Mouse (Mus musculus) left cerebral cortex, adult 2 months (tissue): ENCODE measurements at regions not wholly inside any gene's neighbourhood (a gene's known extent, or its start where the extent isn't known, plus 50 kb on each side); places are given as distances from the start of the nearest gene placed in this dataset.
A peak's percentile ranks its signal among the peaks of the same experiment; 100 is the strongest.

ENCODE experiments used
- DNase-seq, 2 experiments: peaks; one replicate each; pipeline ENCODE4 v3.0.0; 2021 to 2022; ENCODE audit warnings: low spot score in 2 of 2, mixed read lengths in 1 of 2; ENCODE audit errors: extremely low spot score in 1 of 2
- H3K27ac ChIP-seq: fragments of 200-600 bp; 2 replicates; pipeline ENCODE4 v1.8.1; 2022
- H3K4me3 ChIP-seq: fragments of 200-600 bp; 2 replicates; pipeline ENCODE4 v1.8.1; 2022
- CTCF ChIP-seq: fragments of 200-600 bp; IDR thresholded peaks from 2 replicates; pipeline ENCODE4 v1.8.1; 2022; ENCODE audit warnings: antibody characterized with exemption, mild to moderate bottlenecking, moderate library complexity
- intact Hi-C: fragments of 180-260 bp; cut with DNase I; formaldehyde crosslinking; loops from one replicate; pipeline ENCODE4 v1.15.1; 2025

DNA sequence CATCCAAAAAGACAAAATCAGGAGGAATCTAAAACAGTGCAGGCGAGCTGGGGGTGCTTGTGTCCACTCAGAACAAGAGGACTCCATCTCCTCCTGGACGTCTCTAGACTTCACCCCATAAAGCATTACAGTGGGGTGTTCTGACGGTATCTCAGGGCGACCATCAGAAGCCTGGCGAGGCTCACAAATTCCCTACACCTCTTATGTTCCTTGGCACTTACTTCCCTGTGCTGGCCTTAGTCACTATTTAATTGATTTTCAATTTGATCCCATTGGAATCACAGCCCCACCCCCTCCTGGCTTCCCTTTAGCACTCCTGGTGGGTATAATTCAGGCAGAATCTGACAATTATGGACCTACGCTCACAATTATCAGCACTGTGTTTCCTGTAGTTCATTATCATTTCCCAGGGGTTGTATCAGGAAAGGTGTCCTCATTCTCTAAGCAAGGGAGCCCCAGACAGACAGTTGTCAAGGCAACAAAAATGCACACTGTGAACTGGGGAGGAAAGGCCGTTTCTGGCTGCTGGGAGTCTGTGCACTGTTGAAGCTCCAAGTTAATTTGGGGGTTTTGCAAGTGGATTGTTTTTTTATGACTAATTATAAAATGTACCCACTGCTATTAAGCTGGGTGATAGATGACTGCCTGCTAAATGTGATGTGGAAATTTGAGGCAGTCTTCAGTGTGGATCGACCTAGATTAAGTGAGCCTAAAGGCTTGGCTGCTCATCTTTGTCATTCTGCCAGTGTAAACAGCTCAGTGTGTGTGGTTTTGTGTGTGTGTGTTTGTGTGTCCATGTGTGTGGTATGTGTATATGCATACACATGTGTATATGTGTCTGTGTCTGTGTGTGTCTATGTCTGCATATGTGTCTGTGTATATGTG, 115.6 kb upstream of the Kcnj15 start:
- H3K27ac ChIP-seq, result no peak overlapping the region
- no peak for DNase-seq
- TF ChIP-seq CTCF, result no peak
- intact Hi-C loops, result no loop called here
- no peak overlapping the region for H3K4me3 ChIP-seq

DNA sequence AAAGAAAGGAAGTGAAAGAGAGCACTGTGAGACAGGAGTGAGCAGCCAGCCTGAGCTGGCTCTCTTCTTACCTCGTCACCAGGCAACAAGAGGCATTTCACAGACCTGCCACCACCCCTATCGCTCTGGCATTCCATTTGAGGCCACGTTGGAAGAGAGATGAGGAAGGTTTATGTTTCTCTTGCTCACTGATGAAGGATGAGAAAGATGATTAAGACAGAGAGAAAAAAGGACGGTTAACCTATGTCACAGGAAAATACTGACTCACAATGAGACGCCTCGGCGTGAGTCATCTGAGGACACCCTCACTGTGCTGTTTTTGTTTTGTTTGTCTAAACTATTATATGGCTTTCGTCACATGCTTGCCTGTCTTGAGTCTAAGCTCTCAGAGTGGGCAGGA, 106.9 kb upstream of the Kcnj15 start:
- no peak for TF ChIP-seq CTCF
- intact Hi-C loops, result no loop called here
- no peak overlapping the region for H3K27ac ChIP-seq

DNA sequence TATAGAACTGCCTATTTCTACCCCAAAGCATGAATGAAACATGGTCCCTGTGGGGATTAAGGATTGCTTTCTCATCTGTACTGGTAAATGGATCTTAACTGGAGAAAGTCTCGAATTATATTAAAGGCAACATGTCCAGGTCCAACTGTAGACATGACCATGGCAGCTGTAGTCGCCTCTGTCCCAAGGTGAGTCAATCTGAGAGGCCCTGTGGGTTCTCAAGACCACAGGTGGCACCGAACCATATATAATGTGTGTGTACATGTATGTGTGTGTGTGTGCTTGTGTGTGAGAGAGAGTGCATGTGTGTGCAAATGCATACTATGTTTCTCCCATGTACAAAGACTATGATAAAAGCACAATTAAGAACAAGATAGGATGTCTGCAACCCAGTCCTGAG, 105.9 kb upstream of the Kcnj15 start:
- no peak overlapping the region for H3K4me3 ChIP-seq
- intact Hi-C loops, result no loop called here
- TF ChIP-seq CTCF, result no peak
- DNase-seq, result no peak
- H3K27ac ChIP-seq, result no peak overlapping the region

More for the DNA sequence above, 106.9 kb upstream of the Kcnj15 start:
- no peak for DNase-seq
- H3K4me3 ChIP-seq, result no peak overlapping the region

DNA sequence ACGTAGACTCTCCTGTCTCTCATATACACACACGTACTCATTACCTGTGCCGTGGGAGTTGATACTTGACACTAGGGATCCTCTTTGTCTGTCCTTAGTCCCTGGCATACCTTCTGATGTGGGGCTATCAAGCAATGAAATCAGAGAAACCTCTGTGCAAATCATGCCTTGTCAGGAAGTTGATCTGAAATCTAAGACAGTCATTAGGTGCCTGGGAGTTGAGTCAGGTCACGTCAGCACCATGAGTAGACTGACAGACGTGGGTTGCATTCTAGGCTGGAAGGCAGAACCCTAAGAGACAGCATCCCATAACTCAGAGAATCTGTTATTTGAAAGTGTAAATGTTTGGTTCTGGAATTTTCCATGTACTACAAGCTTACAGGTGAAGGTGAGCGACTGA, 105.4 kb upstream of the Kcnj15 start:
- intact Hi-C loops, result no loop called here
- TF ChIP-seq CTCF, result no peak
- Histone ChIP-seq H3K4me3 (no peak overlapping the region), H3K27ac (no peak overlapping the region)
- no peak for DNase-seq

DNA sequence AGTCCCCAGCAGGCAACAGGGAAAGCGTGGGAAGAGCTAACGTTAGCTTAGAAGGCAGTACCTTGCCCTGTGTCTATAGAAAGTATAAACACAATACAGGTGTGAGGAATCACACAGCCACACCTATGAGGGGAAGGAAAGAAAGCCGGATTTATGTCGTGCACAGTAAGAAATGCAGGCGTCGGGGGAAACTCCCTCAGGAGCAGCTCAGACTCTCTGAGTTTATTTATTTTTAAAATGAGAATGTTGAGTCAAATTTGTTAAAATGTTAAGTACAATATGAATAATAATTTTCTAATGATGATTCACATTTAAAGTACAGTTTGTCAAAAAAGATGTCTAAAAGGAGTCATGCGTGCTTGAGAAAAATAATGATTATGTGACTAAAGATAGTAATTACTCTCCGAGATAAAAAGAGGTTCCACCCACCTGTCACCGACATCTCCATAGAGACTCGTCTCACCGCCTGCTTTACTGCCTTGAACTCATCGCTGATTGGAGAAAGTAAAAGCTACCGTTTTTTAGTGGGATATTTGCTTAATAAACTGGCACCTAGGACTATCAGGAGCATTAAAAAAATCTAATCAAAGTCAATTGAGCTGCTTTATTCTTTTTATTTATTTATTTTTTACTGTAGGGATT, 104.5 kb upstream of the Kcnj15 start:
- no peak for TF ChIP-seq CTCF
- H3K4me3 ChIP-seq, result no peak overlapping the region
- no peak overlapping the region for H3K27ac ChIP-seq
- intact Hi-C loops, result no loop called here
- DNase-seq, result no peak

DNA sequence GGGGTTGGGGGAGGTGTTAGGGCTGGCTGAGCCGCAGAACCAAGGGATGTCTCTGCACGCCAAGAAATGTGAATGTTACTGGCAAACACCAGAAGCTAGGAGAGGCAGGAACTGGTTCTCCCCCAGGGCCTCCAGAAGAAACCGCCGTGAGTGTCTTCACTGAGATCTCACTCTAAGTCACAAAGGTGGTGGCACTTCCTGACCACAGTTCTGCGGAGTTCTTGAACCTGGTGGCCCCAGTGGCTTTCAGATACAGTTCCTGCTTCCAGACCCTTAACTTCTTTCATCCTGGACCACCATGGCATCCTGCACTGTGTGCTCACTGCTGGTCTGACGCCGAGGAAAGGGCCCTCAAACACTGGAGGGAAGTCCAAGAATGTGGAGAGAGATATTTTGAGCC, 89.0 kb upstream of the Kcnj15 start:
- no peak overlapping the region for H3K4me3 ChIP-seq
- intact Hi-C loops, result no loop called here
- no peak for DNase-seq
- no peak overlapping the region for H3K27ac ChIP-seq
- no peak for TF ChIP-seq CTCF

DNA sequence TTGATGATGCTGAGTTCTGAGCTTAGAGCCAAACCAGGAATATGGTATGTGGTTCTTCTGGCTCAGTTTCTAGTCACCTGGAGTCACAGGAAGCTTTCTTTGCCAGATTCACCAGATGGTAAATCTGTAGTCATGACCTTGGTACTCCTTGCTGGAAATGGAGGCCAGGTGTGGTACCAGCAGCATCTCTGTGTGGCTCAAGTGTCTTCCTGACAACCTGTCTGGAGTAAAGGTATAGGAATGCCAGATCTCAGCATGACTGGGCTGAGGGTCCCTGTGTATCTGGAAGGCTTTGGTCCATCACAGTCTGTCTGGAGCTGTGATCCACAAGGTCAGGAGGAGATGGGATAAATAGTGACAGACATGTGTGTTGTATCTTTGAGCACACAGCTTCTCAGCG, 88.0 kb upstream of the Kcnj15 start:
- Histone ChIP-seq H3K4me3 (no peak overlapping the region), H3K27ac (no peak overlapping the region)
- intact Hi-C loops, result no loop called here
- no peak for TF ChIP-seq CTCF
- DNase-seq, result no peak

DNA sequence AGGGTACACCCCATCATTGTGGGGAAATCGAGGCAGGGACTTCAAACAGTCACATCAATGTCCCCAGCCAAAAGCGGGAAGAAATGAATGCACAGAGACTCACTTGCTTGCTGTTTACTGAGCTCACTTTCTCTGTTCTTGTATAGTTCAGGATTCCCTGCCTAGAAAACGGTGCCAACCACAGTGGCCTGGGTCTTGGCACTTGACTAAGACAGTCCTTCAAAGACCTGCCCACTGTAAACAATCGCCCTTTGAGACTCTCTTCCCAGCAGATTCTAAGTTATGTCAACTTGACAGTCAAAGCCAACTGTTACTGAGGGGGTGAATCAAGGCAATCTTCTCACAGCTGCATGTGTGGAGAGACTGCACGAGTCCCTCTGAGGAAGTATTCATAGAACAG, 76.8 kb upstream of the Kcnj15 start:
- no peak for TF ChIP-seq CTCF
- Histone ChIP-seq H3K4me3 (no peak overlapping the region), H3K27ac (no peak overlapping the region)
- no peak for DNase-seq
- intact Hi-C loops, result no loop called here

DNA sequence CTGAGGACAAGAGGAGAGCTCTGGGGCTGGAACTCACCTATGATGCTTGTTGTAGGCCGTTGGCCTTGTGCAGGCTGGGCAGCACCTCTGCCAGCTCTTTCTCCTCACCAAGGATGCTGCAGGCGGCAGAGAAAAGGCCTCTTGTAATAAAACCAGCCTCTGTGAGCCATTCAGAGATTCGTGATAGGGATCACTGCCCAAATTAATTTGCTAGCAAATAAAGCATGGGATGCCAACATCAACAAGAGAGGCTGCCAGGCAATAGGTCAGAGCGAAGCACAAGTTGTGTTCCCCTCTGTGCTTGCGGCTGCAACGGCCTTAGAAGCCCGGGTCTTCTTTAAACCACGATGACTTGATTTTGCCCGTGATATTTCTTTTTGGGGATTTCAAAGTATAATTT, 72.0 kb upstream of the Kcnj15 start:
- Histone ChIP-seq H3K4me3 (no peak overlapping the region), H3K27ac (no peak overlapping the region)
- no peak for DNase-seq
- TF ChIP-seq CTCF, result no peak
- intact Hi-C loops, result no loop called here

DNA sequence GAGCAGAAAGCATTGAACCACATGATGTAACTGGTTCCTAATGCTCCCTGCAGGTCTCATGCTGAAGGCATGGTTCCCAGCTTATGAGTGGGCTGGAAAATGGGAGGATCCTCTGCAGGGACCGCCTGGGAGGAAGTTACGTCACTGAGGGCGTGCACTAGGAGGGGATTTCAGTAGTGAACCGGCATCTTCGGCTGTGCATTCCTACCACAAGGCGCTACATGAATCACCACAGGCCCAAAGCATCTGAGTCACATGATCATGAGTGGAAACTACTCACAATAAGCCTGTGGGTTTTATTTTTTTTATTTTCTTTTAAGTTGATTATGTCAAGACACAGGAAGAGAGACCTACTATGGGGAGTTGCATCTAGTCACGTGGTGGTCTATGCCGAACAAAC, 68.2 kb upstream of the Kcnj15 start:
- H3K27ac ChIP-seq, result no peak overlapping the region
- DNase-seq, result no peak
- no peak overlapping the region for H3K4me3 ChIP-seq
- intact Hi-C loops, result no loop called here
- TF ChIP-seq CTCF, result no peak

DNA sequence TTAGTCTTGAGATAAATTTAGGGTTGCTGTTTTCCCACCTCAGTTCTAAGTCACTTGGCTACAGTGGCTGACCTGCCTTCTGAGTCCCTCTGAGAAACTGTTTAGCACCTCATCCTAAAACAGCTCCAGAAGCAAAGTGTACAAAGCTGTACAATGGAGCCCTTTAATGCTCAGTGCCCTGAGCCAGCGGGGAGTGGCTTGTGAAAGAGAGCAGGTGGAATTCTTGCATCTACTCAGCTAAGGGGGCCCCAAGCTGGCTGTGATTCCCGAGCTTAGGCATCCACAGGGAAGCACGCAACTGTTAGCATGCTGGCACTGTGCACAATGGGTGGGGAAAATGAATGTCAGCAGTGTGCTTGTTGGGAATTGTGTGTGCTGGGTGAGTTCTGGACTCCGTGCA, 63.2 kb upstream of the Kcnj15 start:
- intact Hi-C loops, result no loop called here
- H3K4me3 ChIP-seq, result no peak overlapping the region
- no peak for TF ChIP-seq CTCF
- DNase-seq, result no peak
- H3K27ac ChIP-seq, result no peak overlapping the region

DNA sequence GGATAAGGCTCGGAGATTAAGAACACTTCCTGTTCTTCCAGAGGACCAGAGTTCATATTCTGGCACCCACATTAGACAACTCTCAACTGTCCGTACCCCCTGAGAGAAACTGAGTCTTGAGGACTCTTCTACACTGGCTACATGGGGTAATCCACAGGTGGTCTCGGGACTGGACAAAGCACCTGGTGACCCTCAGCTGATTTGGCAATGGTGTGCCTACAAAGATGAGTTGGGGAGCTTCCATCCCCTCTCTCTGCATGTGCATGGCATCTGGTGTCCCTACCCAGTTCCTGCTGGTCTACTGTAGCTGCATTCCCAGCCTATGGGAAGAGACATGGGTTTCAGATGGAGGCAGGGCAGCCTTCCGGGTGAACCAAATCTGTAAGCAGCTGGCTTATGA, 61.2 kb upstream of the Kcnj15 start:
- Histone ChIP-seq H3K27ac (no peak overlapping the region), H3K4me3 (no peak overlapping the region)
- no peak for TF ChIP-seq CTCF
- DNase-seq, result no peak
- intact Hi-C loops, result loop anchor here (1.0 to 5.0 kb wide), 3 partner anchors 145 to 771 kb away; no protein-coding TSS in a partner anchor

DNA sequence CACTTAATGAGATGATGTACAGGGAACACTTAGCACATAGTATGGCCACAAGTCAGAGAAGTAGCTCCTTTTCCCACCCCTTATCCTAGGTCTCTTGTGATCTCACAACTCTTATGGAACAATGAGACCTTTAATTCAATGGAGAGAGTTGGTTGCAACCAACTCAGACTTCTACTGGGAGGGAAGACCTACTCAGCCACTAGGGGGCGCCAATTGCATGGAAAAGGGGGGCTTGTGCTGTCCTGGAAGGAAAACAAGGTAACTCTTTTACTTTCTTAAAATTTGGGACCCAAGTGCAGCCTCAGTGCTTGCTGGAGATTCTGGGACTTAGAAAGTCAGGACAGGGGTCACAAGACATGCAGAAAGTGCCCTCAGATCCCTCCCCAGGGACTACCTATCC, 60.7 kb upstream of the Kcnj15 start:
- Histone ChIP-seq H3K27ac (no peak overlapping the region), H3K4me3 (no peak overlapping the region)
- TF ChIP-seq CTCF, result peak; percentile 98
- peak; percentile 54 to 81 for DNase-seq
- intact Hi-C loops, result loop anchor here (1.0 to 5.0 kb wide), 3 partner anchors 145 to 771 kb away; no protein-coding TSS in a partner anchor
